Mouse (Mus musculus): ENCODE results near the gene Pnliprp1.

Gene Pnliprp1

GRCm38 (mm10) chr19:58776461-58776860 is 47.8 kb downstream of the Pnliprp1 start:
- no peak for DNase-seq (ENCODE audit: low read depth, low spot score)

- no peak for DNase-seq (ENCODE audit: low read depth, low spot score)
These were observed 52.9 kb downstream of the Pnliprp1 start for GRCm38 (mm10) chr19:58781566-58781965.

GRCm38 (mm10) chr19:58783938-58784337 is 55.3 kb downstream of the Pnliprp1 start:
- DNase-seq (ENCODE audit: low read depth, low spot score) = no peak

GRCm38 (mm10) chr19:58789194-58789593 is 60.5 kb downstream of the Pnliprp1 start:
- DNase-seq (ENCODE audit: low read depth, low spot score) = no peak

All from CD4-positive, CD25-positive, alpha-beta regulatory T cell, adult 2 months (primary cell).